Comparison of ENCODE assay signal across 8 mouse cellular contexts in genomic region chr1:132416943-132417290, GRCm38 (mm10). TPM values are rescaled to one million over a fixed set of nuclear protein-coding genes. Genes with fewer than 3 reads are reported as not detected.
DNase-seq lines count a peak whose midpoint lies in the region; ATAC-seq and TF ChIP-seq lines count a peak whose summit lies in the region.

No protein-coding gene starts in this region.

- no peak for TF ChIP-seq CTCF in small intestine, adult 2 months (IDR thresholded peaks at IDR 0.05; ENCODE audit: extremely low read depth, insufficient read length, insufficient replicate concordance, low read depth, low read length)

- peak overlapping the region; percentile 87 for H3K9ac ChIP-seq in forebrain, embryonic 11.5 days (ENCODE audit: low read length)
- peak overlapping the region; percentile 92 for H3K9ac ChIP-seq in limb, embryonic 13.5 days

- H3K4me2 ChIP-seq in forebrain, embryonic 11.5 days (ENCODE audit: low read depth, low read length, severe bottlenecking), result peak overlapping the region; percentile 85
- peak overlapping the region; percentile 73 for H3K4me2 ChIP-seq in limb, embryonic 13.5 days (replicated peaks)

- 23% methylated on average over 6 of the region's 6 CpGs for WGBS in forebrain, embryonic 11.5 days
- WGBS in limb, embryonic 13.5 days, result 17% methylated on average over 6 of the region's 6 CpGs
- 6% methylated on average over 6 of the region's 6 CpGs for WGBS in small intestine, adult 2 months

- no peak for ATAC-seq in megakaryocyte, adult 5-6 weeks (ENCODE audit: poor library complexity, severe bottlenecking)
- ATAC-seq in forebrain, embryonic 11.5 days (replicated peaks; ENCODE audit: low FRiP score), result no peak
- ATAC-seq in limb, embryonic 13.5 days (ENCODE audit: low FRiP score, low read depth), result no peak

- H3K27ac ChIP-seq in forebrain, embryonic 11.5 days (ENCODE audit: low read depth, low read length), result peak overlapping the region; percentile 87
- peak overlapping the region; percentile 93 for H3K27ac ChIP-seq in limb, embryonic 13.5 days
- H3K27ac ChIP-seq in small intestine, adult 2 months (ENCODE audit: insufficient read depth, low read depth, low read length), result peak overlapping the region; percentile 22; the same call in 1 of the 2 replicates

- H3K4me3 ChIP-seq in megakaryocyte, embryonic 14.5 days (replicated peaks), result peak overlapping the region; percentile 94
- H3K4me3 ChIP-seq in forebrain, embryonic 11.5 days (ENCODE audit: low read depth, low read length), result peak overlapping the region; percentile 66
- H3K4me3 ChIP-seq in limb, embryonic 13.5 days, result peak overlapping the region; percentile 80
- peak overlapping the region; percentile 89 for H3K4me3 ChIP-seq in small intestine, adult 2 months (ENCODE audit: low read depth, low read length)

- H3K36me3 ChIP-seq in megakaryocyte, embryonic 14.5 days (replicated peaks; ENCODE audit: low read length), result no peaks in the 10 kb centered on the region
- H3K36me3 ChIP-seq in forebrain, embryonic 11.5 days (ENCODE audit: control insufficient read depth, insufficient read depth, low read length), result no peaks in the 10 kb centered on the region
- H3K36me3 ChIP-seq in limb, embryonic 13.5 days, result no peaks in the 10 kb centered on the region
- H3K36me3 ChIP-seq in small intestine, adult 2 months (ENCODE audit: control insufficient read depth, insufficient read depth, low read length), result no peaks in the 10 kb centered on the region

- H3K4me1 ChIP-seq in megakaryocyte, embryonic 14.5 days, result peaks cover 27% of the 10 kb centered on the region
- H3K4me1 ChIP-seq in forebrain, embryonic 11.5 days (replicated peaks; ENCODE audit: control insufficient read depth, insufficient read depth, low read length), result peaks cover 10% of the 10 kb centered on the region; the same call in 1 of the 2 replicates
- peaks cover 23% of the 10 kb centered on the region for H3K4me1 ChIP-seq in limb, embryonic 13.5 days
- H3K4me1 ChIP-seq in small intestine, adult 2 months (ENCODE audit: control insufficient read depth, insufficient read depth, insufficient read length, low read length), result peaks cover 6% of the 10 kb centered on the region; the same call in 1 of the 2 replicates

- H3K9me3 ChIP-seq in megakaryocyte, embryonic 14.5 days, result no peaks in the 10 kb centered on the region
- H3K9me3 ChIP-seq in forebrain, embryonic 11.5 days (ENCODE audit: control insufficient read depth, low read length), result no peaks in the 10 kb centered on the region
- no peaks in the 10 kb centered on the region for H3K9me3 ChIP-seq in limb, embryonic 13.5 days

- no peak for DNase-seq in forebrain, embryonic 11.5 days (ENCODE audit: low spot score)
- no peak for DNase-seq in layer of hippocampus, postnatal 10 days (ENCODE audit: low spot score in 2 of 2)
- DNase-seq in cerebellum, adult 11 months, result no peak
- DNase-seq in spleen, postnatal 14 days (ENCODE audit: low spot score in 2 of 2), result no peak

- peaks cover 10% of the 10 kb centered on the region for H3K27me3 ChIP-seq in megakaryocyte, embryonic 14.5 days (replicated peaks)
- H3K27me3 ChIP-seq in forebrain, embryonic 11.5 days (ENCODE audit: control insufficient read depth, insufficient read depth, low read length), result no peaks in the 10 kb centered on the region
- H3K27me3 ChIP-seq in limb, embryonic 13.5 days, result no peaks in the 10 kb centered on the region
- no peaks in the 10 kb centered on the region for H3K27me3 ChIP-seq in small intestine, adult 2 months (ENCODE audit: control insufficient read depth, insufficient read depth, low read length)

- no peak for TF ChIP-seq POLR2A in small intestine, adult 2 months (IDR thresholded peaks at IDR 0.05; ENCODE audit: low read depth, low read length)

RNA-seq across cellular contexts. Expression of gene Dstyk, which starts 0.4 kb away (rescaled TPM):
- 0.19 and 0.83 TPM in 2 replicates for polyA plus RNA-seq in megakaryocyte, embryonic 14.5 days (2012; ENCODE audit: insufficient read depth, low replicate concordance)
- total RNA-seq in megakaryocyte, adult 5-6 weeks (2015), result 17.2 and 19.5 TPM in 2 replicates
- total RNA-seq in megakaryocyte, adult 5-6 weeks (2017), result 24.8 and 36.6 TPM in 2 replicates
- polyA plus RNA-seq in forebrain, embryonic 11.5 days (2014; fragmentation: Nextera tagmentation; extraction: Ambion mirVana), result 13.6 and 15.7 TPM in 2 replicates
- 15.8 and 18.0 TPM in 2 replicates for polyA plus RNA-seq in limb, embryonic 13.5 days (2015; fragmentation: Nextera tagmentation; extraction: Ambion mirVana)
- 1.9 and 2.5 TPM in 2 replicates for polyA plus RNA-seq in small intestine, adult 2 months (2012; rRNA removed)
- 10 to 100 TPM; 31.0 to 34.9 TPM for total RNA-seq in layer of hippocampus, postnatal 10 days (2021)

RNA-seq across cellular contexts. Expression of gene Tmcc2, which starts 25.8 kb away (rescaled TPM):
- polyA plus RNA-seq in megakaryocyte, embryonic 14.5 days (2012; ENCODE audit: insufficient read depth, low replicate concordance), result 26.7 and 30.0 TPM in 2 replicates
- total RNA-seq in megakaryocyte, adult 5-6 weeks (2015), result 4.9 and 6.9 TPM in 2 replicates
- 5.3 and 7.8 TPM in 2 replicates for total RNA-seq in megakaryocyte, adult 5-6 weeks (2017)
- polyA plus RNA-seq in forebrain, embryonic 11.5 days (2014; fragmentation: Nextera tagmentation; extraction: Ambion mirVana), result 13.3 and 16.1 TPM in 2 replicates
- 12.0 and 14.4 TPM in 2 replicates for polyA plus RNA-seq in limb, embryonic 13.5 days (2015; fragmentation: Nextera tagmentation; extraction: Ambion mirVana)
- 2.8 and 3.8 TPM in 2 replicates for polyA plus RNA-seq in small intestine, adult 2 months (2012; rRNA removed)
- total RNA-seq in layer of hippocampus, postnatal 10 days (2021), result 100 to 1,000 TPM; 171 to 181 TPM

Comparison
In these comparisons a context has a peak if more than half of its experiments do, and no peak if none do; other contexts are left out.
1. H3K27ac ChIP-seq: peak in every context shown above with its lines; median percentile 93 in limb, embryonic 13.5 days; 87 in forebrain, embryonic 11.5 days; 22 in small intestine, adult 2 months.